Mouse (Mus musculus): ENCODE results near the gene Fam71b. TPM values are rescaled to one million over a fixed set of nuclear protein-coding genes. Genes with fewer than 3 reads are reported as not detected.

The Fam71b gene
- polyA plus RNA-seq, 1 experiment, result 203 TPM

- no peak overlapping the region for H3K27ac ChIP-seq (ENCODE audit: control insufficient read depth, insufficient read depth, low read depth, low read length)
- H3K36me3 ChIP-seq (ENCODE audit: control insufficient read depth, insufficient read depth, low read length), result no peaks in the 10 kb centered on the region
- TF ChIP-seq CTCF (IDR thresholded peaks at IDR 0.05; ENCODE audit: control insufficient read depth, insufficient read depth, insufficient replicate concordance, low read depth, low read length) (no peak), POLR2A (IDR thresholded peaks at IDR 0.05; ENCODE audit: control insufficient read depth, low read depth, low read length) (no peak)
- no peak overlapping the region for H3K4me3 ChIP-seq (ENCODE audit: control insufficient read depth, low read depth, low read length)
- H3K4me1 ChIP-seq (ENCODE audit: control insufficient read depth, insufficient read depth, low read length), result no peaks in the 10 kb centered on the region
- H3K27me3 ChIP-seq (ENCODE audit: control insufficient read depth, insufficient read depth, low read length), result no peaks in the 10 kb centered on the region
Observed at GRCm38 (mm10) chr11:46430123-46430522, 33.8 kb downstream of the Fam71b start.

GRCm38 (mm10) chr11:46431129-46431528 is 34.8 kb downstream of the Fam71b start:
- Histone ChIP-seq H3K4me1 (ENCODE audit: control insufficient read depth, insufficient read depth, low read length) (no peaks in the 10 kb centered on the region; the same call in 1 of the 2 replicates), H3K27ac (ENCODE audit: control insufficient read depth, insufficient read depth, low read depth, low read length) (no peak overlapping the region), H3K4me3 (ENCODE audit: control insufficient read depth, low read depth, low read length) (no peak overlapping the region), H3K27me3 (ENCODE audit: control insufficient read depth, insufficient read depth, low read length) (no peaks in the 10 kb centered on the region), H3K36me3 (ENCODE audit: control insufficient read depth, insufficient read depth, low read length) (no peaks in the 10 kb centered on the region)
- TF ChIP-seq CTCF (IDR thresholded peaks at IDR 0.05; ENCODE audit: control insufficient read depth, insufficient read depth, insufficient replicate concordance, low read depth, low read length) (peak; percentile 55; the same call in 1 of the 2 replicates), POLR2A (IDR thresholded peaks at IDR 0.05; ENCODE audit: control insufficient read depth, low read depth, low read length) (no peak)

- H3K27ac ChIP-seq (ENCODE audit: control insufficient read depth, insufficient read depth, low read depth, low read length), result no peak overlapping the region
- no peaks in the 10 kb centered on the region for H3K27me3 ChIP-seq (ENCODE audit: control insufficient read depth, insufficient read depth, low read length)
- peaks cover under 1% of the 10 kb centered on the region for H3K36me3 ChIP-seq (ENCODE audit: control insufficient read depth, insufficient read depth, low read length)
- peaks cover 2% of the 10 kb centered on the region; the same call in 1 of the 2 replicates for H3K4me1 ChIP-seq (ENCODE audit: control insufficient read depth, insufficient read depth, low read length)
- H3K4me3 ChIP-seq (ENCODE audit: control insufficient read depth, low read depth, low read length), result no peak overlapping the region
- TF ChIP-seq CTCF (IDR thresholded peaks at IDR 0.05; ENCODE audit: control insufficient read depth, insufficient read depth, insufficient replicate concordance, low read depth, low read length) (no peak), POLR2A (IDR thresholded peaks at IDR 0.05; ENCODE audit: control insufficient read depth, low read depth, low read length) (no peak)
Observed at GRCm38 (mm10) chr11:46435363-46435762, 39.0 kb downstream of the Fam71b start.

GRCm38 (mm10) chr11:46436760-46437458 is 40.5 kb downstream of the Fam71b start, which contains the start of gene Med7:
Gene Med7, plus strand, starts transcription at chr11:46436925.
- peaks cover 2% of the 10 kb centered on the region; the same call in 1 of the 2 replicates for H3K4me1 ChIP-seq (ENCODE audit: control insufficient read depth, insufficient read depth, low read length)
- peaks cover 4% of the 10 kb centered on the region for H3K36me3 ChIP-seq (ENCODE audit: control insufficient read depth, insufficient read depth, low read length)
- TF ChIP-seq POLR2A (IDR thresholded peaks at IDR 0.05; ENCODE audit: control insufficient read depth, low read depth, low read length) (peak; percentile 84; the same call in 1 of the 2 replicates), CTCF (IDR thresholded peaks at IDR 0.05; ENCODE audit: control insufficient read depth, insufficient read depth, insufficient replicate concordance, low read depth, low read length) (no peak)
- peak within 1 kb of the TSS; percentile 99 for H3K4me3 ChIP-seq (ENCODE audit: control insufficient read depth, low read depth, low read length)
- H3K27ac ChIP-seq (ENCODE audit: control insufficient read depth, insufficient read depth, low read depth, low read length), result peak within 1 kb of the TSS; percentile 91
- no peaks in the 10 kb centered on the region for H3K27me3 ChIP-seq (ENCODE audit: control insufficient read depth, insufficient read depth, low read length)

- no peaks in the 10 kb centered on the region for H3K27me3 ChIP-seq (ENCODE audit: control insufficient read depth, insufficient read depth, low read length)
- H3K27ac ChIP-seq (ENCODE audit: control insufficient read depth, insufficient read depth, low read depth, low read length), result peak overlapping the region; percentile 91
- H3K4me1 ChIP-seq (ENCODE audit: control insufficient read depth, insufficient read depth, low read length), result peaks cover 2% of the 10 kb centered on the region; the same call in 1 of the 2 replicates
- TF ChIP-seq POLR2A (IDR thresholded peaks at IDR 0.05; ENCODE audit: control insufficient read depth, low read depth, low read length) (no peak), CTCF (IDR thresholded peaks at IDR 0.05; ENCODE audit: control insufficient read depth, insufficient read depth, insufficient replicate concordance, low read depth, low read length) (no peak)
- peaks cover 4% of the 10 kb centered on the region for H3K36me3 ChIP-seq (ENCODE audit: control insufficient read depth, insufficient read depth, low read length)
- peak overlapping the region; percentile 99 for H3K4me3 ChIP-seq (ENCODE audit: control insufficient read depth, low read depth, low read length)
Observed at GRCm38 (mm10) chr11:46437459-46438000, 41.2 kb downstream of the Fam71b start.

- TF ChIP-seq POLR2A (IDR thresholded peaks at IDR 0.05; ENCODE audit: control insufficient read depth, low read depth, low read length) (no peak), CTCF (IDR thresholded peaks at IDR 0.05; ENCODE audit: control insufficient read depth, insufficient read depth, insufficient replicate concordance, low read depth, low read length) (no peak)
- Histone ChIP-seq H3K36me3 (ENCODE audit: control insufficient read depth, insufficient read depth, low read length) (peaks cover 4% of the 10 kb centered on the region), H3K27ac (ENCODE audit: control insufficient read depth, insufficient read depth, low read depth, low read length) (no peak overlapping the region), H3K4me1 (ENCODE audit: control insufficient read depth, insufficient read depth, low read length) (peaks cover 2% of the 10 kb centered on the region; the same call in 1 of the 2 replicates), H3K27me3 (ENCODE audit: control insufficient read depth, insufficient read depth, low read length) (no peaks in the 10 kb centered on the region), H3K4me3 (ENCODE audit: control insufficient read depth, low read depth, low read length) (no peak overlapping the region)
Observed at GRCm38 (mm10) chr11:46439005-46439543, 42.7 kb downstream of the Fam71b start.

GRCm38 (mm10) chr11:46441774-46442173 is 45.4 kb downstream of the Fam71b start:
- H3K4me1 ChIP-seq (ENCODE audit: control insufficient read depth, insufficient read depth, low read length), result 0 out of 2 replicates have a peak, but pooled peaks cover 2% of the 10 kb centered on the region
- no peak overlapping the region for H3K4me3 ChIP-seq (ENCODE audit: control insufficient read depth, low read depth, low read length)
- peaks cover 4% of the 10 kb centered on the region for H3K36me3 ChIP-seq (ENCODE audit: control insufficient read depth, insufficient read depth, low read length)
- TF ChIP-seq CTCF (IDR thresholded peaks at IDR 0.05; ENCODE audit: control insufficient read depth, insufficient read depth, insufficient replicate concordance, low read depth, low read length), result no peak
- TF ChIP-seq POLR2A (IDR thresholded peaks at IDR 0.05; ENCODE audit: control insufficient read depth, low read depth, low read length), result no peak
- no peak overlapping the region for H3K27ac ChIP-seq (ENCODE audit: control insufficient read depth, insufficient read depth, low read depth, low read length)
- no peaks in the 10 kb centered on the region for H3K27me3 ChIP-seq (ENCODE audit: control insufficient read depth, insufficient read depth, low read length)

Data from testis, adult 2 months (tissue).